Mouse (Mus musculus) hindbrain, embryonic 14.5 days (tissue): ENCODE results near the gene Dmrta2. TPM values are rescaled to one million over a fixed set of nuclear protein-coding genes. Genes with fewer than 3 reads are reported as not detected.

ENCODE experiments used
- ATAC-seq: fragments of 200-750 bp; cut with Nextera tagmentation; 2 replicates; pipeline ENCODE4 v1.8.0; 2017; ENCODE audit warnings: moderate number of reproducible peaks, mild to moderate bottlenecking, moderate TSS enrichment, moderate library complexity; ENCODE audit not compliant: low FRiP score
- DNase-seq: peaks from one replicate; pipeline ENCODE4 v3.0.0-alpha.2; 2015; ENCODE audit warnings: low spot score
- H3K27ac ChIP-seq: fragments of 300-500 bp; sonication (generic); 2 replicates; pipeline ENCODE4 v1.5.1; 2014; ENCODE audit warnings: mild to moderate bottlenecking, moderate library complexity
- H3K27me3 ChIP-seq: fragments of 300-500 bp; sonication (generic); 2 replicates; pipeline ENCODE4 v1.6.1; 2014; ENCODE audit warnings: mild to moderate bottlenecking, low read length, mixed read lengths; ENCODE audit not compliant: control insufficient read depth, insufficient read depth
- H3K36me3 ChIP-seq: fragments of 300-500 bp; sonication (generic); replicated peaks from 2 replicates; pipeline ENCODE4 v1.6.1; 2014; ENCODE audit not compliant: control insufficient read depth, insufficient read depth
- H3K4me1 ChIP-seq: fragments of 300-500 bp; sonication (generic); replicated peaks from 2 replicates; pipeline ENCODE4 v1.6.1; 2014; ENCODE audit warnings: antibody characterized with exemption, low read length, mixed read lengths; ENCODE audit not compliant: control insufficient read depth, insufficient read depth
- H3K4me2 ChIP-seq: fragments of 300-500 bp; sonication (generic); replicated peaks from 2 replicates; pipeline ENCODE4 v1.6.1; 2014; ENCODE audit warnings: mild to moderate bottlenecking, moderate library complexity
- H3K4me3 ChIP-seq: fragments of 300-500 bp; sonication (generic); replicated peaks from 2 replicates; pipeline ENCODE4 v1.5.1; 2014; ENCODE audit warnings: mild to moderate bottlenecking, low read length
- H3K9ac ChIP-seq: fragments of 300-500 bp; sonication (generic); 2 replicates; pipeline ENCODE4 v1.6.1; 2014
- H3K9me3 ChIP-seq: fragments of 300-500 bp; sonication (generic); 2 replicates; pipeline ENCODE4 v1.6.1; 2016; ENCODE audit warnings: low read length; ENCODE audit not compliant: control insufficient read depth
- WGBS: fragments of 180-500 bp; shearing (Covaris S2); extraction: QIAGEN DNeasy Blood & Tissue Kit; methylation state at CpG from one replicate; pipeline ENCODE4 v1.1.7; 2014; 5-methylcytosine and 5-hydroxymethylcytosine counted together
- polyA plus RNA-seq: library from polyadenylated mRNA; unstranded; fragments of >200 nt; fragmentation: Nextera tagmentation; extraction: Ambion mirVana; gene quantifications from 2 replicates; pipeline ENCODE4 v1.2.1, GENCODE M21; 2014

Gene Dmrta2
- polyA plus RNA-seq, 1 experiment from 2014 or later: 0.08 TPM

GRCm38 (mm10) chr4:109978068-109978857, 410 bp downstream of the Dmrta2 start:
- H3K4me1 ChIP-seq: peaks cover 23% of the 10 kb centered on the region
- under 1% methylated on average over 48 of the region's 56 CpGs for WGBS
- H3K9ac ChIP-seq: no peak overlapping the region
- peaks cover 98% of the 10 kb centered on the region for H3K27me3 ChIP-seq
- peak; percentile 1; the same call in 1 of the 2 replicates for ATAC-seq
- peak overlapping the region; percentile 29 for H3K4me3 ChIP-seq
- H3K27ac ChIP-seq: no peak overlapping the region
- H3K36me3 ChIP-seq: no peaks in the 10 kb centered on the region
- DNase-seq: no peak
- H3K4me2 ChIP-seq: peak overlapping the region; percentile 50
- no peaks in the 10 kb centered on the region for H3K9me3 ChIP-seq

DNA sequence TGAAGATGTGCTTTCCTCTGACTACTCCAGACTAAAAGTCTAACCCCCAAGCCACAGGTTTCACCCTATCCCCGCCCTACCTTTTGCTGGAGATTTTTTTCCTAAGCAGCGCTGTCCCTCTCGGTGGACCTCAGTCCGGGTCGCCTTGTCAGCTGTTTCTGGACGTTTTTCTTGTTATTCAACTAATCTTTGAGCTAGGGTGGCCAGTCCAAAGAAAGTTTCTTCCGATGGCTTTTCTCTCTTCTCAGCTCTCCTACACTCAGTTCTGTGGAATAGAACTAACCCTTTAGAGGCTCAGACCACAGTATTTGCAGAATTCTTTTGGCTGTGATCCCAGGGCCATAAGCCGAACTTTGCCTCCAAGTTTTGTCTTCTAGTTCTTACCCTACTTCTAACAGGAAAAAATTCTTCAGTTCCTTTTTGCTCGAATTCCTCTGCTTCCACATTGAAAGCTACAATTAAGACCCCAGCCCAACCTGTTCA, 1.0 kb downstream of the Dmrta2 start:
- H3K4me2 ChIP-seq: no peak overlapping the region; the same call in 1 of the 2 replicates
- no peak overlapping the region for H3K9ac ChIP-seq
- H3K27me3 ChIP-seq: peaks cover 98% of the 10 kb centered on the region
- no peak for DNase-seq
- H3K4me3 ChIP-seq: no peak overlapping the region
- no peaks in the 10 kb centered on the region for H3K9me3 ChIP-seq
- H3K27ac ChIP-seq: no peak overlapping the region
- H3K36me3 ChIP-seq: no peaks in the 10 kb centered on the region
- peaks cover 23% of the 10 kb centered on the region for H3K4me1 ChIP-seq
- ATAC-seq: no peak
- WGBS: 2% methylated on average over 9 of the region's 9 CpGs

- ATAC-seq: no peak
- Histone ChIP-seq H3K27ac (no peak overlapping the region), H3K36me3 (no peaks in the 10 kb centered on the region), H3K4me1 (peaks cover 21% of the 10 kb centered on the region), H3K4me2 (no peak overlapping the region; the same call in 1 of the 2 replicates), H3K9me3 (no peaks in the 10 kb centered on the region), H3K27me3 (peaks cover 97% of the 10 kb centered on the region), H3K9ac (no peak overlapping the region), H3K4me3 (peak overlapping the region; percentile 3; the same call in 1 of the 2 replicates)
- WGBS: 2% methylated on average over 65 of the region's 66 CpGs
- DNase-seq: no peak
Measured at GRCm38 (mm10) chr4:109979461-109980320, 1.8 kb downstream of the Dmrta2 start.

DNA sequence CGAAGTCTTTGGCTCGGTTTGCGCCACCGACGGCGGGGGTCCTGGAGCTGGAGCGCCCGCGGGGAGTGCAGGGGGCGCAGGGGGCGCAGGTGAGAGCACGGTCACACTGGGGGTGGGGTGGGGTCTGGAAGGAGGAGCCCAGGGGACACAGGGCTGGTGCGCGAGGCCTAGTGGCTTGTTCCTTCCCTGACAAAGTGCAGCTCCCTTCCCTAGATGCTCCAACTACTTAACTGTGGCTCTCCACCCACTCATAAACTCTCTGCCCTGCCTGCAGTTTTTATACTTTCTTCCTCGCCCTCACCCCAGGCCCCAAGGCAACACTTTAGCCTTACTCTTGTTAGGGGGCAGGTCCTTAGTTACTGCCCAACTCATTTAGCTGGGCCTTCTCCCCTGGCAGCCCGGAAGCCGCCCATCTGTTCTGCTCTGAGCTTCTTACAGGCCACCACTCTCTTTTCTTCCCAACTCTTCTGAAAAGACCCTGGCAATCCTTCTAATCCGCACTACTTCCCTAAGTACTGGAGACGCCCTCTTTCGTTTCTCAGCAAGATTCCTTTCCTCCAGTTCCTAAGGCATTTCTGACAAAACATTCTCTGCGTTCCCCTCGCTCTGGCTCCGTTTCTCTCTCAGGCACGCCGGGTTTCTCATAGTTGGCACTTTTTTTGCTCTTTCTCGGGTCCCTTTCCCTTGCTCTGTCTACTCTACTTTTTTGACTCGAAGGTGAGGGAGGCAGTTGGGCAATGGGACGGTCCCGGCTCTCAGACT, 2.6 kb downstream of the Dmrta2 start:
- Histone ChIP-seq H3K4me2 (no peak overlapping the region; the same call in 1 of the 2 replicates), H3K27ac (no peak overlapping the region), H3K27me3 (peaks cover 96% of the 10 kb centered on the region), H3K9ac (no peak overlapping the region), H3K36me3 (no peaks in the 10 kb centered on the region), H3K4me1 (peaks cover 19% of the 10 kb centered on the region), H3K9me3 (no peaks in the 10 kb centered on the region), H3K4me3 (peak overlapping the region; percentile 3; the same call in 1 of the 2 replicates)
- DNase-seq (no peak), ATAC-seq (no peak)
- WGBS: under 1% methylated on average over 29 of the region's 29 CpGs

DNA sequence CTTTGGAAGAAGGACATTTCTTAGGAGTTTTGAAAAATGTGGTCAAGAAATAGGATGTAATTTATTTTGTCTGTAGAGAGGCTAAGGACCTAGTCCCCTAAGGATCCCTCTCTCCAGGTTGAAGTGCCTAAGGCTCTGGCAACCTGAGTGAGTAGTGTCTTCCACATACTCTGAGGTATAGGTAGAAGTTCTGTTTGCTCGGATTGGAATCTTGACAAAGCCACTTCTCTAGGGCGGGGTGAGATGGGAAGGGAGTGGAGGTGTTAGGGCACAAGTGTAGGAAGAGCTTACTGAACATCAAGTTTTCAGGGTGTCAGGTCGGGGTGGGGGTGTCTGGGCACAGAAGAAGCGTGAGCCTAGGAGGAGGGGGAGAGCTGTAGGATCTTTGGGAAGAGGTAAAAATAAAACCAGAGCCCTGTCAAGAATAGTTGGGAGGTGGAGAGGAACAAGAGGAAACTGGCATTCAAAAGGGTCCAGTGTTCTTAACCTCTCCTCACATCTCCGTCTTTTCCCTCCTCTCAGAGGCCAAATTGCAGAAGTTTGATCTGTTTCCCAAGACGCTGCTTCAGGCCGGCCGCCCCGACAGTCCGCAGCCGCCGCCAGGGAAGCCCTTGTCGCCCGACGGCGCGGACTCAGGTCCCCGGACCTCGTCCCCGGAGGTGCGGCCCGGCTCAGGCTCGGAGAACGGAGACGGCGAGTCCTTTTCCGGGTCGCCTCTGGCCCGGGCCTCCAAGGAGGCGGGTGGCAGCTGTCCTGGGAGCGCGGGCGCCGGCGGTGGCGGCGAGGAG, 3.4 kb downstream of the Dmrta2 start:
- no peak for ATAC-seq
- Histone ChIP-seq H3K27ac (no peak overlapping the region), H3K4me2 (peak overlapping the region; percentile 44), H3K4me1 (peaks cover 19% of the 10 kb centered on the region), H3K36me3 (no peaks in the 10 kb centered on the region), H3K4me3 (0 out of 2 replicates have a peak overlapping the region, but pooled peaks have one; percentile 25), H3K27me3 (peaks cover 96% of the 10 kb centered on the region), H3K9ac (no peak overlapping the region), H3K9me3 (no peaks in the 10 kb centered on the region)
- WGBS: 1% methylated on average over 29 of the region's 37 CpGs
- DNase-seq: no peak

GRCm38 (mm10) chr4:109981871-109982680, 4.2 kb downstream of the Dmrta2 start:
- Histone ChIP-seq H3K36me3 (no peaks in the 10 kb centered on the region), H3K27ac (no peak overlapping the region), H3K9ac (no peak overlapping the region), H3K9me3 (no peaks in the 10 kb centered on the region), H3K4me3 (peak overlapping the region; percentile 25), H3K4me1 (peaks cover 19% of the 10 kb centered on the region), H3K27me3 (peaks cover 96% of the 10 kb centered on the region), H3K4me2 (peak overlapping the region; percentile 44)
- no peak for ATAC-seq
- under 1% methylated on average over 80 of the region's 99 CpGs for WGBS
- no peak for DNase-seq

GRCm38 (mm10) chr4:109982681-109983265, 4.9 kb downstream of the Dmrta2 start:
- Histone ChIP-seq H3K9ac (no peak overlapping the region), H3K27me3 (peaks cover 96% of the 10 kb centered on the region), H3K4me2 (peak overlapping the region; percentile 44), H3K36me3 (no peaks in the 10 kb centered on the region), H3K4me1 (peaks cover 12% of the 10 kb centered on the region; the same call in 1 of the 2 replicates), H3K4me3 (peak overlapping the region; percentile 25; the same call in 1 of the 2 replicates), H3K9me3 (no peaks in the 10 kb centered on the region), H3K27ac (no peak overlapping the region)
- WGBS: 3% methylated on average over 28 of the region's 30 CpGs
- DNase-seq (no peak), ATAC-seq (no peak)
